In genomic region chr13:103082891-103083290, GRCm38 (mm10) we compare ENCODE assay signal across 18 mouse cellular contexts.
A peak's percentile ranks its signal among the peaks of the same experiment; 100 is the strongest.
DNase-seq lines count a peak whose midpoint lies in the region; ATAC-seq lines count a peak whose summit lies in the region.
"Had no signal": no experiment of that assay in that cellular context is flagged by ENCODE, and none has a peak within 500 bp of the region (broad histone marks: within the 10 kb centered on the region; RNA-seq: fewer than 3 reads in every experiment).

No protein-coding gene starts in this region.

- ATAC-seq in limb, embryonic 12.5 days (ENCODE audit: insufficient number of reproducible peaks, insufficient read depth, low FRiP score, low TSS enrichment, low read depth): no peak
- no peak for ATAC-seq in heart, embryonic 11.5 days (replicated peaks; ENCODE audit: insufficient number of reproducible peaks, low FRiP score, low TSS enrichment)
- ATAC-seq: intestine, postnatal 0 days; liver, embryonic 12.5 days; midbrain, embryonic 16.5 days had no signal

- H3K4me3 ChIP-seq in limb, embryonic 12.5 days (replicated peaks): no peak overlapping the region
- H3K4me3 ChIP-seq in limb, embryonic 10.5 days: no peak overlapping the region
- no peak overlapping the region for H3K4me3 ChIP-seq in heart, embryonic 11.5 days (ENCODE audit: low read depth, low read length)
- H3K4me3 ChIP-seq: embryonic facial prominence, embryonic 13.5 days; forebrain, embryonic 10.5 days; hindbrain, embryonic 13.5 days; liver, embryonic 12.5 days had no signal

- no peaks in the 10 kb centered on the region for H3K9me3 ChIP-seq in limb, embryonic 12.5 days
- H3K9me3 ChIP-seq in limb, embryonic 10.5 days (replicated peaks): no peaks in the 10 kb centered on the region
- H3K9me3 ChIP-seq in heart, embryonic 11.5 days (replicated peaks; ENCODE audit: control insufficient read depth, low read length): no peaks in the 10 kb centered on the region
- H3K9me3 ChIP-seq: embryonic facial prominence, embryonic 13.5 days; forebrain, embryonic 10.5 days; hindbrain, embryonic 13.5 days; liver, embryonic 12.5 days had no signal

- H3K9ac ChIP-seq in limb, embryonic 12.5 days (replicated peaks): no peak overlapping the region
- H3K9ac ChIP-seq in heart, embryonic 11.5 days (ENCODE audit: low read depth, low read length): no peak overlapping the region; the same call in 1 of the 2 replicates
- H3K9ac ChIP-seq: embryonic facial prominence, embryonic 13.5 days; hindbrain, embryonic 13.5 days; liver, embryonic 12.5 days had no signal

- 0 out of 2 replicates have a peak overlapping the region, but pooled peaks have one; percentile 23 for H3K27ac ChIP-seq in limb, embryonic 12.5 days
- H3K27ac ChIP-seq in limb, embryonic 10.5 days: no peak overlapping the region
- peak overlapping the region; percentile 46 for H3K27ac ChIP-seq in heart, embryonic 11.5 days (ENCODE audit: low read depth, low read length)
- H3K27ac ChIP-seq: embryonic facial prominence, embryonic 13.5 days; forebrain, embryonic 10.5 days; hindbrain, embryonic 13.5 days; liver, embryonic 12.5 days had no signal

- DNase-seq in embryo, embryonic 10 days (ENCODE audit: low spot score): peak; percentile 29
- DNase-seq in embryo, embryonic 11 days: no peak
- DNase-seq in limb, embryonic 10.5 days (ENCODE audit: low spot score): no peak
- peak; percentile 47 for DNase-seq in lung, postnatal 10 days
- DNase-seq in liver: no peak
- DNase-seq in cerebellum, adult 11 months: no peak
- DNase-seq: adrenal gland, postnatal 14 days; cerebellum, adult 9-11 months; gastrocnemius, postnatal 36 days; thymus, postnatal 4 days had no signal

- H3K36me3 ChIP-seq in limb, embryonic 12.5 days: no peaks in the 10 kb centered on the region
- no peaks in the 10 kb centered on the region for H3K36me3 ChIP-seq in limb, embryonic 10.5 days
- H3K36me3 ChIP-seq in heart, embryonic 11.5 days (ENCODE audit: control insufficient read depth, insufficient read depth, low read length): no peaks in the 10 kb centered on the region
- H3K36me3 ChIP-seq: embryonic facial prominence, embryonic 13.5 days; forebrain, embryonic 10.5 days; hindbrain, embryonic 13.5 days; liver, embryonic 12.5 days had no signal

- H3K4me1 ChIP-seq in limb, embryonic 12.5 days (replicated peaks): no peaks in the 10 kb centered on the region
- 0 out of 2 replicates have a peak, but pooled peaks cover 5% of the 10 kb centered on the region for H3K4me1 ChIP-seq in limb, embryonic 10.5 days
- peaks cover 42% of the 10 kb centered on the region for H3K4me1 ChIP-seq in heart, embryonic 11.5 days (ENCODE audit: control insufficient read depth, insufficient read depth, low read length)
- H3K4me1 ChIP-seq: embryonic facial prominence, embryonic 13.5 days had no signal

- WGBS in limb, embryonic 12.5 days: 53% methylated on average over 2 of the region's 6 CpGs
- WGBS in limb, embryonic 10.5 days: 79% methylated on average over 5 of the region's 6 CpGs
- WGBS in heart, embryonic 11.5 days (ENCODE audit: insufficient replicate concordance): 66% methylated on average over 6 of the region's 6 CpGs

- no peak overlapping the region for H3K4me2 ChIP-seq in limb, embryonic 12.5 days
- no peak overlapping the region for H3K4me2 ChIP-seq in heart, embryonic 11.5 days
- H3K4me2 ChIP-seq: embryonic facial prominence, embryonic 13.5 days; hindbrain, embryonic 13.5 days; liver, embryonic 12.5 days had no signal

- no peaks in the 10 kb centered on the region for H3K27me3 ChIP-seq in limb, embryonic 12.5 days
- H3K27me3 ChIP-seq in limb, embryonic 10.5 days (ENCODE audit: low read depth, poor library complexity, severe bottlenecking): no peaks in the 10 kb centered on the region
- no peaks in the 10 kb centered on the region for H3K27me3 ChIP-seq in heart, embryonic 11.5 days (ENCODE audit: control insufficient read depth, insufficient read depth, low read length)
- H3K27me3 ChIP-seq: embryonic facial prominence, embryonic 13.5 days; hindbrain, embryonic 13.5 days; liver, embryonic 12.5 days had no signal

Comparison
In these comparisons a context has a peak if more than half of its experiments do, and no peak if none do; other contexts are left out.
1. DNase-seq: peak in embryo, embryonic 10 days (single experiment) and lung, postnatal 10 days (single experiment); none in embryo, embryonic 11 days (single experiment), limb, embryonic 10.5 days (single experiment), liver (single experiment) and cerebellum, adult 11 months (single experiment).